Mouse (Mus musculus) heart, embryonic 10.5 days (tissue): ENCODE measurements around the gene Podnl1. TPM values are rescaled to one million over a fixed set of nuclear protein-coding genes. Genes with fewer than 3 reads are reported as not detected.

Experiments used
- DNase-seq: peaks from one replicate; pipeline ENCODE4 v3.0.0-alpha.2; 2017; ENCODE audit warnings: low spot score
- H3K27ac ChIP-seq: fragments of 300-500 bp; sonication (generic); 2 replicates; pipeline ENCODE4 v1.5.1; 2016; ENCODE audit warnings: mild to moderate bottlenecking
- H3K27me3 ChIP-seq: fragments of 300-500 bp; sonication (generic); 2 replicates; pipeline ENCODE4 v1.6.1; 2016; ENCODE audit warnings: mild to moderate bottlenecking; ENCODE audit not compliant: poor library complexity, insufficient read depth, severe bottlenecking
- H3K36me3 ChIP-seq: fragments of 300-500 bp; sonication (generic); 2 replicates; pipeline ENCODE4 v1.6.1; 2016; ENCODE audit warnings: mild to moderate bottlenecking, moderate library complexity
- H3K4me1 ChIP-seq: fragments of 300-500 bp; sonication (generic); 2 replicates; pipeline ENCODE4 v1.6.1; 2016; ENCODE audit warnings: mild to moderate bottlenecking
- H3K4me3 ChIP-seq: fragments of 300-500 bp; sonication (generic); 2 replicates; pipeline ENCODE4 v1.5.1; 2016; ENCODE audit warnings: mild to moderate bottlenecking, moderate library complexity
- H3K9me3 ChIP-seq: fragments of 300-500 bp; sonication (generic); 2 replicates; pipeline ENCODE4 v1.6.1; 2016; ENCODE audit warnings: mild to moderate bottlenecking, moderate library complexity
- WGBS: fragments of 180-500 bp; shearing (Covaris S2); methylation state at CpG from one replicate; pipeline ENCODE4 v1.1.7; 2016; 5-methylcytosine and 5-hydroxymethylcytosine counted together
- microRNA counts: library from miRNA; unstranded; fragments of <30 nt; microRNA quantifications from one replicate; lab custom pipeline; 2017
- microRNA-seq: library from miRNA; unstranded; fragments of <30 nt; microRNA quantifications from one replicate; pipeline ENCODE4, GENCODE M21; 2017
- polyA plus RNA-seq: library from polyadenylated mRNA; unstranded; fragments of >200 nt; fragmentation: Nextera tagmentation; extraction: Ambion mirVana; gene quantifications from 2 replicates; pipeline ENCODE4 v1.2.1, GENCODE M21; 2016

The Podnl1 gene
- polyA plus RNA-seq, 1 experiment from 2014 or later = 0.10 TPM

DNA sequence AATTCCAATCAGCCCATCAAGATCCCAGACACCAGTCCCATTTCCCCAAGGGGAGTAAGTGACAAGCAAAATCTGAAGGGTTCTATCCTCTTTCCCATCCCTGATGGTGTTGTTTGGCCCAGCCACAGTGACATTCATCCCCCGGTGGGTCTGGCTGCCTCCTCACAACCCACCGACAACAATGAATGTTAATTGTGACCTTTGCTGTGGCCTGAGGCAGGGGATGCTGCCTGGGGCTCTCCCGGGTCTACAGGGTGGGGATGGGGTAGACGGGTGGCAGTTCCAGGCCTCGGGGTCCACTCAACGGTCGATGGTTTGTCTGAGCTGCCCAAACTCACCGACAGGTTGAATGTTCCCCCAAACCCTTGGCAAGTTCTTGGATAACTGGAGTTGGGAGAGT is 52.8 kb downstream of the Podnl1 start:
- no peaks in the 10 kb centered on the region for H3K27me3 ChIP-seq
- H3K27ac ChIP-seq = peak overlapping the region; percentile 30; the same call in 1 of the 2 replicates
- H3K36me3 ChIP-seq = peaks cover 26% of the 10 kb centered on the region
- no peak overlapping the region for H3K4me3 ChIP-seq
- no peak for DNase-seq
- no peaks in the 10 kb centered on the region for H3K9me3 ChIP-seq
- peaks cover 61% of the 10 kb centered on the region for H3K4me1 ChIP-seq
- 83% methylated on average over 8 of the region's 8 CpGs for WGBS

- H3K4me1 ChIP-seq = peaks cover 71% of the 10 kb centered on the region
- H3K27me3 ChIP-seq = peaks cover 5% of the 10 kb centered on the region; the same call in 1 of the 2 replicates
- peak overlapping the region; percentile 46 for H3K4me3 ChIP-seq
- H3K27ac ChIP-seq = peak overlapping the region; percentile 90
- H3K36me3 ChIP-seq = peaks cover 13% of the 10 kb centered on the region
- WGBS = 14% methylated on average over 4 of the region's 4 CpGs
- peak; percentile 72 for DNase-seq
- H3K9me3 ChIP-seq = no peaks in the 10 kb centered on the region
Measured at GRCm38 (mm10) chr8:84179946-84180345, 54.2 kb downstream of the Podnl1 start.

DNA sequence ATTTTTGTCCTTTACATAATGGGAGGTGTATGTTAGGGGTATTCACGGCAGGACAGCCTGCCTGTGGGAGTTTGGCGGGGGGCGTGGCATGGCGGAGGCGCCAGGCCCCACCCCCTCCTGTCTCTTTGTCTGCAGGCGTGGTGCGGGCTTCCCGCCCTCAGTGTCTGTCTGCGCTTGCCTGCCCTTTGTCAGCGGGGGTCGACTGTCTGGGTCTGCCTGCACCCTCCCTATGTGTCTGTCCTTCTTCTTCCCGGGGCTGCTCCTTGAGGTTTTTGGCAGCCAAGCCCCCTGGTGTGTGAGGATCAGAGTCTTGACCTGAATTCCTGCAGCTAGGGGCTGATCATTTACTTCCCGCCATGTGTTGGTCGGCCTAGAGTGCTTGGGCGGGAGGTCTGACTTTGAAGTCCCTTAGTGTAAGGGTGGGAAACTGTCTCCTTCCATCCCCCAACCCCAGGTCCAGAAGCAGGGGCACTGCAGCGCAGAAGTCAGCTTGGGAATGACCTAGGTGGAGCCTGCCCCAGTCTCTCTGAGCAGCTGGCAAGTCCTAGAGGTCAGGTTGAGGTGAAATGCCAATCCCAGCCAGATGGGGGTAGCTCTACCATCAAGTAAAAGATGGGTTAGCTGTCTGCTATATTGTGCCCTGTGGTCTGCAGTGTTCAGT is 54.9 kb downstream of the Podnl1 start:
- Histone ChIP-seq H3K36me3 (peaks cover 7% of the 10 kb centered on the region; the same call in 1 of the 2 replicates), H3K27ac (peak overlapping the region; percentile 90), H3K4me1 (peaks cover 71% of the 10 kb centered on the region), H3K9me3 (no peaks in the 10 kb centered on the region), H3K27me3 (peaks cover 8% of the 10 kb centered on the region; the same call in 1 of the 2 replicates), H3K4me3 (peak overlapping the region; percentile 46)
- DNase-seq = peak; percentile 87
- 2% methylated on average over 16 of the region's 16 CpGs for WGBS

MicroRNAs encoded within 50 kb of the gene (microRNA counts, 519-probe panel; counts per million panel counts)
- microRNA mmu-miR-181c (lab: Ali Mortazavi, UCI) (not detected), microRNA mmu-miR-709 (lab: Ali Mortazavi, UCI) (2,571 counts per million, percentile 6 among the panel's probes with 10 or more counts)

Small RNA genes lying within 50 kb of the gene (microRNA-seq; reads per million reads assigned to microRNA genes)
- not detected for gene Gm25110
- gene Mir181c = 1,977 reads per million, percentile 84 among the genes with 10 or more reads in this experiment
- 2,530 reads per million, percentile 86 among the genes with 10 or more reads in this experiment for gene Mir181d
- not detected for gene Mir709

Other genes starting within 250 kb of the Podnl1 start
- gene Adgrl1, start 225.9 kb upstream of the Podnl1 start, polyA plus RNA-seq = 8.5 and 12.0 TPM in 2 replicates
- 0.41 and 0.86 TPM in 2 replicates for gene Gm10644, start 170.8 kb upstream of the Podnl1 start, polyA plus RNA-seq
- gene Asf1b, start 170.5 kb upstream of the Podnl1 start, polyA plus RNA-seq = 71.5 and 80.8 TPM in 2 replicates
- gene Prkaca, start 153.0 kb upstream of the Podnl1 start, polyA plus RNA-seq = 157 and 160 TPM in 2 replicates
- gene Samd1, start 128.3 kb upstream of the Podnl1 start, polyA plus RNA-seq = 5.0 and 10.7 TPM in 2 replicates
- 0.27 and 0.95 TPM in 2 replicates for gene 1700067K01Rik, start 124.5 kb upstream of the Podnl1 start, polyA plus RNA-seq
- gene 2210011C24Rik, start 113.8 kb upstream of the Podnl1 start, polyA plus RNA-seq = 0.30 and 0.80 TPM in 2 replicates
- 4.9 and 7.4 TPM in 2 replicates for gene Palm3, start 104.5 kb upstream of the Podnl1 start, polyA plus RNA-seq
- 1.4 and 2.6 TPM in 2 replicates for gene Il27ra, start 83.4 kb upstream of the Podnl1 start, polyA plus RNA-seq
- gene Rln3, start 81.0 kb upstream of the Podnl1 start, polyA plus RNA-seq = 0.67 TPM in 1 of 2 replicates, not detected in the other
- gene Gm10643, start 60.9 kb upstream of the Podnl1 start, polyA plus RNA-seq = 1.0 and 1.4 TPM in 2 replicates
- gene Rfx1, start 59.2 kb upstream of the Podnl1 start, polyA plus RNA-seq = 6.5 and 7.3 TPM in 2 replicates
- 10.4 and 14.2 TPM in 2 replicates for gene Dcaf15, start 21.2 kb upstream of the Podnl1 start, polyA plus RNA-seq
- gene Cc2d1a, start 21.9 kb downstream of the Podnl1 start, polyA plus RNA-seq = 19.5 and 19.7 TPM in 2 replicates
- gene 4930432K21Rik, start 22.0 kb downstream of the Podnl1 start, polyA plus RNA-seq = 0.79 and 1.5 TPM in 2 replicates
- gene Nanos3, start 59.2 kb downstream of the Podnl1 start, polyA plus RNA-seq = 1.2 and 2.3 TPM in 2 replicates
- 14.4 and 17.5 TPM in 2 replicates for gene Zswim4, start 111.1 kb downstream of the Podnl1 start, polyA plus RNA-seq
- 353 and 374 TPM in 2 replicates for gene D8Ertd738e, start 123.7 kb downstream of the Podnl1 start, polyA plus RNA-seq
- gene Mri1, start 131.3 kb downstream of the Podnl1 start, polyA plus RNA-seq = 60.5 and 74.9 TPM in 2 replicates
- gene Ccdc130, start 144.4 kb downstream of the Podnl1 start, polyA plus RNA-seq = 18.8 and 20.8 TPM in 2 replicates